Comparison of ENCODE assay signal across 9 mouse cellular contexts in genomic region chr3:144801861-144802260, GRCm38 (mm10). TPM values are rescaled to one million over a fixed set of nuclear protein-coding genes. Genes with fewer than 3 reads are reported as not detected.
A peak's percentile ranks its signal among the peaks of the same experiment; 100 is the strongest.
DNase-seq lines count a peak whose midpoint lies in the region; ATAC-seq and TF ChIP-seq lines count a peak whose summit lies in the region.
"Had no signal": no experiment of that assay in that cellular context is flagged by ENCODE, and none has a peak within 500 bp of the region (broad histone marks: within the 10 kb centered on the region; RNA-seq: fewer than 3 reads in every experiment).

No protein-coding gene starts in this region.

- no peaks in the 10 kb centered on the region for H3K27me3 ChIP-seq in ES-Bruce4 (ENCODE audit: control insufficient read depth, insufficient read depth, low read length, poor library complexity, severe bottlenecking)
- H3K27me3 ChIP-seq: neural tube, embryonic 13.5 days had no signal

- DNase-seq in cerebellum, postnatal 10 days: peak; percentile 37 to 44
- DNase-seq in layer of hippocampus, postnatal 10 days (ENCODE audit: low spot score in 2 of 2): peak; percentile 13 to 31
- DNase-seq in layer of hippocampus, adult 11-12 months (ENCODE audit: low spot score): no peak
- DNase-seq in embryo, embryonic 9.5 days (ENCODE audit: extremely low spot score): peak; percentile 14
- DNase-seq in lung, postnatal 36 days: peak; percentile 32
- no peak for DNase-seq in cerebellum, postnatal 36 days

- TF ChIP-seq POLR2A in ES-Bruce4 (IDR thresholded peaks at IDR 0.05; ENCODE audit: insufficient read depth, low read length): no peak

- TF ChIP-seq EP300 in ES-Bruce4 (IDR thresholded peaks at IDR 0.05; ENCODE audit: insufficient read depth, low read depth, low read length): no peak

- no peak for ATAC-seq in cerebellum, adult (ENCODE audit: insufficient number of reproducible peaks, low FRiP score, low TSS enrichment)

- H3K36me3 ChIP-seq in ES-Bruce4 (ENCODE audit: control insufficient read depth, insufficient read depth, low read length, poor library complexity, severe bottlenecking): no peaks in the 10 kb centered on the region
- H3K36me3 ChIP-seq: neural tube, embryonic 13.5 days had no signal

- no peak overlapping the region for H3K27ac ChIP-seq in ES-Bruce4 (ENCODE audit: insufficient read depth, low read length)
- H3K27ac ChIP-seq: neural tube, embryonic 13.5 days had no signal

- peak; percentile 53 for TF ChIP-seq CTCF in ES-Bruce4 (IDR thresholded peaks at IDR 0.05; ENCODE audit: low read depth, low read length)

- H3K4me3 ChIP-seq in ES-Bruce4 (ENCODE audit: low read depth, low read length): no peak overlapping the region
- H3K4me3 ChIP-seq: neural tube, embryonic 13.5 days had no signal

- no peaks in the 10 kb centered on the region for H3K4me1 ChIP-seq in ES-Bruce4 (ENCODE audit: control insufficient read depth, insufficient read depth, low read length)
- H3K4me1 ChIP-seq: neural tube, embryonic 13.5 days had no signal

- H3K9ac ChIP-seq in ES-Bruce4 (ENCODE audit: low read depth, poor library complexity, severe bottlenecking): no peak overlapping the region
- H3K9ac ChIP-seq: neural tube, embryonic 13.5 days had no signal

- H3K9me3 ChIP-seq in ES-Bruce4 (replicated peaks; ENCODE audit: control insufficient read depth, insufficient read depth, low read length, poor library complexity, severe bottlenecking): no peaks in the 10 kb centered on the region
- H3K9me3 ChIP-seq: neural tube, embryonic 13.5 days had no signal

RNA-seq across cellular contexts. Expression of gene Clca3a2, which starts 17.4 kb away (rescaled TPM):
- total RNA-seq in layer of hippocampus, postnatal 10 days (2021): 1 to 10 TPM in 1 of 2 experiments, under 1 TPM in 1; 0.91 to 1.1 TPM
- polyA plus RNA-seq in ES-Bruce4 (2011; ENCODE audit: insufficient read depth, insufficient read length, low read depth, missing spikeins): 0.26 and 0.31 TPM in 2 replicates

RNA-seq across cellular contexts. Expression of gene Clca3a1, which starts 41.1 kb away (rescaled TPM):
- under 1 TPM; 0.80 to 0.82 TPM for total RNA-seq in layer of hippocampus, postnatal 10 days (2021)
- 0.19 TPM in 1 of 2 replicates, not detected in the other for polyA plus RNA-seq in ES-Bruce4 (2011; ENCODE audit: insufficient read depth, insufficient read length, low read depth, missing spikeins)

RNA-seq across cellular contexts. Expression of gene Clca3b, which starts 47.3 kb away (rescaled TPM):
- not detected for total RNA-seq in layer of hippocampus, postnatal 10 days (2021)
- 0.65 and 0.70 TPM in 2 replicates for polyA plus RNA-seq in ES-Bruce4 (2011; ENCODE audit: insufficient read depth, insufficient read length, low read depth, missing spikeins)
- polyA plus RNA-seq: neural tube, embryonic 13.5 days had no signal

Comparison
In these comparisons a context has a peak if more than half of its experiments do, and no peak if none do; other contexts are left out.
1. DNase-seq: peak in cerebellum, postnatal 10 days (2 of 2), layer of hippocampus, postnatal 10 days (2 of 2), embryo, embryonic 9.5 days (single experiment) and lung, postnatal 36 days (single experiment); none in layer of hippocampus, adult 11-12 months (single experiment) and cerebellum, postnatal 36 days (0 of 2).